Mouse (Mus musculus): Measurements from ENCODE around the gene Smarca2. TPM values are rescaled to one million over a fixed set of nuclear protein-coding genes. Genes with fewer than 3 reads are reported as not detected.

Smarca2 gene
- polyA plus RNA-seq, 1 experiment from 2014 or later, result 29.6 TPM

DNA sequence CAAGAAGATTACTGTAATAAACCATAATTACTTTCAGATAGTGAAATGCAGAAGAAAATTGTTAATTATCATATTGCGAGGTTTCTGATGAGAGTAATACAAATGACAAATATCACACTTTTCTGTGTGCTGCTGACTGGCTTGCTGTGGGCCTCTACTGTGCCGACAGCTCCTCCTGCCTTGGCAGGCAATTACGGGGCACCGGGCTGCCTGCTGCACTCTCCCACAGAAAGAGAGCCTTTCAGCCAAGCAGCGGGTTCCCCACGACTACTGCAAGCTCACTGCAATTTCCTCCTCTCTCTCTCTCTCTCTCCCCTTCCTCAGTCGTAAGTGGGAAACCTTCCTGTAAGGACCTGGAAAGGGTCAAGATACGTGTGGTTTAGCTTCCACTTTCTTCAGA lies 73.7 kb downstream of the Smarca2 start:
- Histone ChIP-seq H3K36me3 (ENCODE audit: control insufficient read depth, insufficient read depth, low read length) (no peaks in the 10 kb centered on the region; the same call in 1 of the 2 replicates), H3K27me3 (replicated peaks; ENCODE audit: control insufficient read depth, insufficient read depth, low read length) (no peaks in the 10 kb centered on the region), H3K9ac (ENCODE audit: low read depth, low read length) (no peak overlapping the region), H3K4me1 (ENCODE audit: control insufficient read depth, insufficient read depth, low read length) (no peaks in the 10 kb centered on the region), H3K27ac (ENCODE audit: low read length) (no peak overlapping the region), H3K4me3 (ENCODE audit: low read length) (no peak overlapping the region), H3K9me3 (ENCODE audit: control insufficient read depth, low read length) (no peaks in the 10 kb centered on the region), H3K4me2 (ENCODE audit: low read depth, low read length) (no peak overlapping the region)
- 44% methylated on average over 8 of the region's 8 CpGs for WGBS
- ATAC-seq, result no peak

DNA sequence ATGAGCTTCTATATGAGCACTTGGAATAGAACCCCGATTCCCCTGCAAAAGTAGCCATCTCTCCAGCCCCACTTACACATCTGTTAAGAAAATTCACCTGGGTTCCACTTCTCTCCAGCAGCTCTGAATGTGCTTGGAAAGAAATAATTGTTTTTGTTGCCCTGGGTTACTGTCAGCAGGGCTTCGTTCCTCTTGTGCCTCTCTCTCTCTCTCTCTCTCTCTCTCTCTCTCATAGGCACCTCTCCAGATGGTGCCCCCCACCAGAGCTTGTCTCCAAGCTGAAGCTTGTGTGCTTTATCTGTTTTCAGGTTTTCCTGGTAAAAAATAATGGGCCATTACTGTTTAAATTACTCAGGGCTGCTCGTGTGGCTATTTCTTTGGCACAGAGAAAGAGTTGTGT lies 74.8 kb downstream of the Smarca2 start:
- H3K27ac ChIP-seq (ENCODE audit: low read length), result no peak overlapping the region
- H3K9me3 ChIP-seq (ENCODE audit: control insufficient read depth, low read length), result no peaks in the 10 kb centered on the region
- H3K9ac ChIP-seq (ENCODE audit: low read depth, low read length), result no peak overlapping the region
- H3K4me1 ChIP-seq (ENCODE audit: control insufficient read depth, insufficient read depth, low read length), result no peaks in the 10 kb centered on the region
- no peaks in the 10 kb centered on the region for H3K27me3 ChIP-seq (replicated peaks; ENCODE audit: control insufficient read depth, insufficient read depth, low read length)
- 71% methylated on average over 3 of the region's 3 CpGs for WGBS
- no peak overlapping the region for H3K4me2 ChIP-seq (ENCODE audit: low read depth, low read length)
- no peak for ATAC-seq
- H3K36me3 ChIP-seq (ENCODE audit: control insufficient read depth, insufficient read depth, low read length), result no peaks in the 10 kb centered on the region; the same call in 1 of the 2 replicates
- H3K4me3 ChIP-seq (ENCODE audit: low read length), result no peak overlapping the region

GRCm38 (mm10) chr19:26681549-26681948 lies 76.7 kb downstream of the Smarca2 start:
- Histone ChIP-seq H3K27me3 (replicated peaks; ENCODE audit: control insufficient read depth, insufficient read depth, low read length) (no peaks in the 10 kb centered on the region), H3K4me2 (ENCODE audit: low read depth, low read length) (no peak overlapping the region), H3K9me3 (ENCODE audit: control insufficient read depth, low read length) (no peaks in the 10 kb centered on the region), H3K27ac (ENCODE audit: low read length) (no peak overlapping the region), H3K4me3 (ENCODE audit: low read length) (no peak overlapping the region), H3K9ac (ENCODE audit: low read depth, low read length) (no peak overlapping the region), H3K36me3 (ENCODE audit: control insufficient read depth, insufficient read depth, low read length) (no peaks in the 10 kb centered on the region; the same call in 1 of the 2 replicates), H3K4me1 (ENCODE audit: control insufficient read depth, insufficient read depth, low read length) (no peaks in the 10 kb centered on the region)
- WGBS, result 95% methylated on average over 8 of the region's 8 CpGs
- no peak for ATAC-seq

DNA sequence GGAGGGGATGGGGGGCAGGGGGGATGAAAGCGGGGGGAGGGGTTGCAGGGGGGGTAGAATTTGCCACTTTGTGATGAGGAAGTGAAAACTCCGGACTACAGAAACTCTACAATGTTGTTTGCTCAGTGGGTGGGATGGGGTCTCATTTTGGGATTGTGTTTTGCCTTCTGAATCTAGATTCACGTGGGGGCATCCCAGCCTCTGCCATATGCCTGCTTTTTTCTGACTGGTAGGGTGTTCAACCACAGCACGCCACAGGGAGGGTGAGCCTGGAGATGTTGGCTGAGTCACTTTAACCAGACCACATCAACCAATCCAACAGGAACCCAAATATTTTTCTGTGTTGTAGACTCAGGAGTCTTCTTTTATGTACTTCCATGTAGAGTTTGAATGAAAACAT lies 77.3 kb downstream of the Smarca2 start:
- Histone ChIP-seq H3K36me3 (ENCODE audit: control insufficient read depth, insufficient read depth, low read length) (no peaks in the 10 kb centered on the region; the same call in 1 of the 2 replicates), H3K9me3 (ENCODE audit: control insufficient read depth, low read length) (no peaks in the 10 kb centered on the region), H3K27ac (ENCODE audit: low read length) (no peak overlapping the region), H3K4me2 (ENCODE audit: low read depth, low read length) (no peak overlapping the region), H3K4me3 (ENCODE audit: low read length) (no peak overlapping the region), H3K27me3 (replicated peaks; ENCODE audit: control insufficient read depth, insufficient read depth, low read length) (no peaks in the 10 kb centered on the region), H3K4me1 (ENCODE audit: control insufficient read depth, insufficient read depth, low read length) (no peaks in the 10 kb centered on the region), H3K9ac (ENCODE audit: low read depth, low read length) (no peak overlapping the region)
- 90% methylated on average over 4 of the region's 4 CpGs for WGBS
- no peak for ATAC-seq

DNA sequence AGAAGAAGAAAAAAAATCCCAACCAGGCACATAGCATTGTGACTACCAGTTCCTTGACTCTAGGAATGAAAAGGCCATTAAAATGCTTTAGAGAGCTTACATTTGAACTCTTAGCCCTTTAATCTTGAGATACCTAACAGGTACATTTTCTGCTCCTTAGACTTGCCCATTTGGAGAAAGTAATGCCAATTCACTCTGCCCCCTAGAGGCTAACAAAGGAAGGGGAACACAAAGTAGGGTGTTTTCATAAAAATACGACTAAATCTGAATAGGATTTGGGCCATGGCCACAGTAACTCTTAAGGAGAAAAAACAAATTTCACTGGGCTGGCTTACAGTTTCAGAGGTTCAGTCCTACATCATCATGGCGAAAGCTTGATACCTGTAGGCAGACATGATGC lies 77.9 kb downstream of the Smarca2 start:
- no peaks in the 10 kb centered on the region for H3K4me1 ChIP-seq (ENCODE audit: control insufficient read depth, insufficient read depth, low read length)
- no peaks in the 10 kb centered on the region for H3K9me3 ChIP-seq (ENCODE audit: control insufficient read depth, low read length)
- ATAC-seq, result no peak
- H3K9ac ChIP-seq (ENCODE audit: low read depth, low read length), result no peak overlapping the region
- no peak overlapping the region for H3K4me2 ChIP-seq (ENCODE audit: low read depth, low read length)
- no peak overlapping the region for H3K4me3 ChIP-seq (ENCODE audit: low read length)
- no peak overlapping the region for H3K27ac ChIP-seq (ENCODE audit: low read length)
- no peaks in the 10 kb centered on the region; the same call in 1 of the 2 replicates for H3K36me3 ChIP-seq (ENCODE audit: control insufficient read depth, insufficient read depth, low read length)
- 86% methylated on average over 2 of the region's 2 CpGs for WGBS
- no peaks in the 10 kb centered on the region for H3K27me3 ChIP-seq (replicated peaks; ENCODE audit: control insufficient read depth, insufficient read depth, low read length)

DNA sequence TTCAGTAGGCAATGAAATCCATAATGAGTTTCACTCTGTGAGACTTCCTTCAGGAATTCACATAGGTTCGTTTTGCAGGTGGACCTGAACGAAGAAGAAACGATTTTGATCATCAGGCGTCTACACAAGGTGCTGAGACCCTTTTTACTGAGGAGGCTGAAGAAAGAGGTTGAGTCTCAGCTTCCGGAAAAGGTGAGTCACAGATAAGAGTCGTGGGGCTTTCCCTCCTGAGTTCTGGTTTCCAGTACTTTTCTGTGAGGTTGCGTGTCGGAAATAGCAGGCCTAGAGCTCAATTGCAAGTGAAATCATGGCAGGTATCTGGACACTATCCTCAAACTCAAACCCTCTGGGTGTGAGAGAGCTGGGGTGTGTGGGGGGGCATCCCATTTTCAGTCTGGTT lies 78.9 kb downstream of the Smarca2 start:
- 92% methylated on average over 8 of the region's 8 CpGs for WGBS
- Histone ChIP-seq H3K27ac (ENCODE audit: low read length) (no peak overlapping the region), H3K27me3 (replicated peaks; ENCODE audit: control insufficient read depth, insufficient read depth, low read length) (no peaks in the 10 kb centered on the region), H3K4me3 (ENCODE audit: low read length) (no peak overlapping the region), H3K4me2 (ENCODE audit: low read depth, low read length) (no peak overlapping the region), H3K9ac (ENCODE audit: low read depth, low read length) (no peak overlapping the region), H3K36me3 (ENCODE audit: control insufficient read depth, insufficient read depth, low read length) (no peaks in the 10 kb centered on the region; the same call in 1 of the 2 replicates), H3K4me1 (ENCODE audit: control insufficient read depth, insufficient read depth, low read length) (no peaks in the 10 kb centered on the region), H3K9me3 (ENCODE audit: control insufficient read depth, low read length) (no peaks in the 10 kb centered on the region)
- ATAC-seq, result no peak

- no peak overlapping the region for H3K4me3 ChIP-seq (ENCODE audit: low read length)
- H3K9ac ChIP-seq (ENCODE audit: low read depth, low read length), result no peak overlapping the region
- H3K4me2 ChIP-seq (ENCODE audit: low read depth, low read length), result no peak overlapping the region
- H3K27ac ChIP-seq (ENCODE audit: low read length), result no peak overlapping the region
- 67% methylated on average over 4 of the region's 4 CpGs for WGBS
- no peaks in the 10 kb centered on the region for H3K4me1 ChIP-seq (ENCODE audit: control insufficient read depth, insufficient read depth, low read length)
- no peaks in the 10 kb centered on the region for H3K9me3 ChIP-seq (ENCODE audit: control insufficient read depth, low read length)
- ATAC-seq, result peak; percentile 59; the same call in 1 of the 2 replicates
- 0 out of 2 replicates have a peak, but pooled peaks cover 2% of the 10 kb centered on the region for H3K36me3 ChIP-seq (ENCODE audit: control insufficient read depth, insufficient read depth, low read length)
- H3K27me3 ChIP-seq (replicated peaks; ENCODE audit: control insufficient read depth, insufficient read depth, low read length), result no peaks in the 10 kb centered on the region
These were observed 85.7 kb downstream of the Smarca2 start for GRCm38 (mm10) chr19:26690516-26690915.

GRCm38 (mm10) chr19:26697107-26697506 lies 92.3 kb downstream of the Smarca2 start:
- Histone ChIP-seq H3K9ac (ENCODE audit: low read depth, low read length) (no peak overlapping the region), H3K27me3 (replicated peaks; ENCODE audit: control insufficient read depth, insufficient read depth, low read length) (no peaks in the 10 kb centered on the region), H3K9me3 (ENCODE audit: control insufficient read depth, low read length) (no peaks in the 10 kb centered on the region), H3K4me1 (ENCODE audit: control insufficient read depth, insufficient read depth, low read length) (no peaks in the 10 kb centered on the region), H3K36me3 (ENCODE audit: control insufficient read depth, insufficient read depth, low read length) (peaks cover 9% of the 10 kb centered on the region; the same call in 1 of the 2 replicates), H3K27ac (ENCODE audit: low read length) (no peak overlapping the region), H3K4me3 (ENCODE audit: low read length) (no peak overlapping the region), H3K4me2 (ENCODE audit: low read depth, low read length) (no peak overlapping the region)
- no peak for ATAC-seq
- WGBS, result 46% methylated on average over 4 of the region's 4 CpGs

DNA sequence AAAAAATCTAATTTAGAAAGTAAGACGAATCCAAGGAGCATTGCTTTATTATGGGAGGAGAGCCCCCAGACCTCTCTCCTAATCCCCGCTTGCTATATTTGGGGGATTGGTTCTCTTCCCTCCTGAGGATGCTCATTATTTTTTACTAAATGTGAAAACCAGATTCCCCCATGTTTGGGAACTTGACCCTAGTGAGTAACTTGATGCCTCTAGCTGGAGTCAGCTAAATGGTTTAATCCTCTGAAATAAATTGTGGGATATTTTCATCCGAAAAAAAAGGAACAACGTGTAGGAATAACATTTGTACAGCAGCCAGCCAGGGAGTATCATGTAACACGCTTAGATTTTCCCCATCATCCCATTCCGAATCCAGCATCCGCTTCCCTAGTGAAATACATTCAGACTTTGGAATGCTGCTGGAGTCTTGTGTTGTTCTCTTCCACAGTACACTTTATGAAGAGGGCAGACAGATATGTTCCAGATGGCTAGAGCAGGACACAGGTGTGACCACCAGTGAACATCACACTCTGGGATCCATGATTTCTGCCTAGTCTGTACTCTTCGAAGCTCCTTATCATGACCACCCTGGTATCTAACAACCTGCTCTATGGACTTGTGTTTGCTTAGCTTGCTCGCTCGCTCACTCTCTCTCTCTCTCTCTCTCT lies 99.8 kb downstream of the Smarca2 start:
- Histone ChIP-seq H3K4me3 (ENCODE audit: low read length) (no peak overlapping the region), H3K27me3 (replicated peaks; ENCODE audit: control insufficient read depth, insufficient read depth, low read length) (no peaks in the 10 kb centered on the region), H3K4me1 (ENCODE audit: control insufficient read depth, insufficient read depth, low read length) (0 out of 2 replicates have a peak, but pooled peaks cover 3% of the 10 kb centered on the region), H3K4me2 (ENCODE audit: low read depth, low read length) (no peak overlapping the region), H3K36me3 (ENCODE audit: control insufficient read depth, insufficient read depth, low read length) (no peaks in the 10 kb centered on the region), H3K27ac (ENCODE audit: low read length) (no peak overlapping the region), H3K9ac (ENCODE audit: low read depth, low read length) (no peak overlapping the region), H3K9me3 (ENCODE audit: control insufficient read depth, low read length) (no peaks in the 10 kb centered on the region)
- 69% methylated on average over 10 of the region's 10 CpGs for WGBS
- no peak for ATAC-seq

DNA sequence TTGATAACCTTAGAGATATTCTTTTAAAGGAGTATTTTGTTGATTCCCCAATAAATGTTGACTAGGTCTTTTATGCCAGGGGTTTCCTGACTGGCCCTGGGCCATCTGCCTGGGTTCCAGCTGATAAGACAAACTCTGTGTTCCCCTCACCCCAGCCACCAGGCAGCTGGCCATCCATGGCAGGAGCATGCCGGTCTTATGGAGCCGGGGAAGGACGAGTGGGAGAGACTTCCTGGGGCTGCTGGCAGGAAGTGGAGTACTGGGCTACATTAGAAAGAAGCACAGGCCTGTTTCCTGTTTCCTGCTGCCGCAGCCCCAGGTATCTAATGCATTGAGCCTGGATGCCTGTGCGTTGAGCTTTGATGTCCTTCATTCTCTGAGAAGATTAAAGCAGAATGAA lies 102.1 kb downstream of the Smarca2 start:
- Histone ChIP-seq H3K9me3 (ENCODE audit: control insufficient read depth, low read length) (no peaks in the 10 kb centered on the region), H3K4me2 (ENCODE audit: low read depth, low read length) (no peak overlapping the region), H3K9ac (ENCODE audit: low read depth, low read length) (no peak overlapping the region), H3K27ac (ENCODE audit: low read length) (no peak overlapping the region), H3K4me3 (ENCODE audit: low read length) (no peak overlapping the region), H3K4me1 (ENCODE audit: control insufficient read depth, insufficient read depth, low read length) (0 out of 2 replicates have a peak, but pooled peaks cover 3% of the 10 kb centered on the region), H3K27me3 (replicated peaks; ENCODE audit: control insufficient read depth, insufficient read depth, low read length) (no peaks in the 10 kb centered on the region), H3K36me3 (ENCODE audit: control insufficient read depth, insufficient read depth, low read length) (no peaks in the 10 kb centered on the region)
- WGBS, result 46% methylated on average over 5 of the region's 5 CpGs
- no peak for ATAC-seq

All from intestine, embryonic 16.5 days (tissue).